Mouse (Mus musculus) kidney, adult 2 months (tissue): ENCODE results near the gene Dock6.

ENCODE experiments used
- CTCF ChIP-seq: fragments of 200-500 bp; conservative IDR thresholded peaks from 2 replicates; pipeline ENCODE4 v1.5.1; 2011; ENCODE audit warnings: low read depth, mild to moderate bottlenecking, control low read depth, low read length, moderate library complexity, mixed read lengths; ENCODE audit not compliant: insufficient read depth, insufficient read length
- POLR2A ChIP-seq: fragments of 200-500 bp; IDR thresholded peaks from one replicate; pipeline ENCODE4 v1.6.1; 2011; ENCODE audit warnings: low read depth, low read length, control low read depth

GRCm38 (mm10) chr9:21859606-21860005 lies 7.2 kb upstream of the Dock6 start:
- TF ChIP-seq CTCF = no peak
- TF ChIP-seq POLR2A = no peak
